Mouse (Mus musculus): ENCODE data around the gene Obscn. TPM values are rescaled to one million over a fixed set of nuclear protein-coding genes. Genes with fewer than 3 reads are reported as not detected.

The Obscn gene
- polyA plus RNA-seq, 1 experiment, result 1.6 TPM

GRCm38 (mm10) chr11:58981541-58982447 lies 154.4 kb downstream of the Obscn start:
- DNase-seq (ENCODE audit: low read depth in 1 of 2, low spot score in 2 of 2), result peak; percentile 76 to 80
- 16% methylated on average over 14 of the region's 14 CpGs for WGBS
- Histone ChIP-seq H3K4me1 (ENCODE audit: control insufficient read depth, insufficient read depth, insufficient read length) (peaks cover 26% of the 10 kb centered on the region; the same call in 1 of the 2 replicates), H3K4me3 (ENCODE audit: extremely low read depth, insufficient read depth, insufficient read length) (no peak overlapping the region; the same call in 1 of the 2 replicates), H3K27me3 (ENCODE audit: control insufficient read depth, insufficient read depth, low read length) (no peaks in the 10 kb centered on the region), H3K36me3 (ENCODE audit: control insufficient read depth, insufficient read depth, low read length) (peaks cover 25% of the 10 kb centered on the region), H3K27ac (ENCODE audit: insufficient read depth, low read length) (peak overlapping the region; percentile 84)
- TF ChIP-seq CTCF (IDR thresholded peaks at IDR 0.05; ENCODE audit: extremely low read depth, insufficient read depth, insufficient read length, insufficient replicate concordance) (peak; percentile 84), POLR2A (IDR thresholded peaks at IDR 0.05; ENCODE audit: low read depth, low read length) (no peak)

DNA sequence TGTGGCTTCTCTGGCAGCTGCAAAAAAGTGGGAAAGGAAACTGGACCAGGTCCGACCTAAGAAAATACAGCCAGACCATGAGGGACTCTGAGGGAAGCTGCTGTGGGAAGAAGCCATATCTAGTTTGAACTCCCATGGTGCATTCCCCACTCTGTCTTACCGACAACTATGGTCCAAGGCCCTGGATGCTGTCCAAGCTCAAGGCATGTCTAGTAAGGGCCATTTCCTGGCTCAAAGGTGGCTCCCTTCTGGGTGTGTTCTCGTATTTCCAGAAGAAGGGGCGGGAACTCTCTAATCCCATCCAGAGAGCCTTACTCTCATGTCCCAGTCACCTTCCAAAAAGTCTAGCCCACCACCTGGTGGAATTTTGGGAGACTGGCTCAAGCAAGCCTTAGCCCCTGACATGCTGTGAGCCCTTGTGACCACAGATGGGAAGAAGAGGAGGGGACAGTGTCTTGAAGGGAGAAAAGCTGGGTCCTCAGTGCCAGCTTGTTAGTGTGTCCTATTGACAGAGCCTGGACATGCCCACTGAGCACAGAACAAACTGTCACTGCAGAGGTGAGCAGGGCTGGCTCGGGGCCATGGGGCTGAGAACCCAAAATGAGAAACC lies 155.7 kb downstream of the Obscn start:
- 73% methylated on average over 5 of the region's 5 CpGs for WGBS
- TF ChIP-seq CTCF (IDR thresholded peaks at IDR 0.05; ENCODE audit: extremely low read depth, insufficient read depth, insufficient read length, insufficient replicate concordance) (no peak), POLR2A (IDR thresholded peaks at IDR 0.05; ENCODE audit: low read depth, low read length) (no peak)

GRCm38 (mm10) chr11:58979661-58980060 lies 156.5 kb downstream of the Obscn start:
- Histone ChIP-seq H3K27ac (ENCODE audit: insufficient read depth, low read length) (no peak overlapping the region), H3K4me3 (ENCODE audit: extremely low read depth, insufficient read depth, insufficient read length) (peak overlapping the region; percentile 25), H3K4me1 (ENCODE audit: control insufficient read depth, insufficient read depth, insufficient read length) (peaks cover 26% of the 10 kb centered on the region; the same call in 1 of the 2 replicates), H3K27me3 (ENCODE audit: control insufficient read depth, insufficient read depth, low read length) (no peaks in the 10 kb centered on the region), H3K36me3 (ENCODE audit: control insufficient read depth, insufficient read depth, low read length) (peaks cover 9% of the 10 kb centered on the region)
- DNase-seq (ENCODE audit: low read depth in 1 of 2, low spot score in 2 of 2), result no peak
- WGBS, result 63% methylated on average over 7 of the region's 7 CpGs
- TF ChIP-seq POLR2A (IDR thresholded peaks at IDR 0.05; ENCODE audit: low read depth, low read length), result no peak
- no peak for TF ChIP-seq CTCF (IDR thresholded peaks at IDR 0.05; ENCODE audit: extremely low read depth, insufficient read depth, insufficient read length, insufficient replicate concordance)

More for the DNA sequence above, 155.7 kb downstream of the Obscn start:
- no peak for DNase-seq (ENCODE audit: low read depth in 1 of 2, low spot score in 2 of 2)
- H3K36me3 ChIP-seq (ENCODE audit: control insufficient read depth, insufficient read depth, low read length), result peaks cover 14% of the 10 kb centered on the region
- no peak overlapping the region for H3K27ac ChIP-seq (ENCODE audit: insufficient read depth, low read length)
- no peaks in the 10 kb centered on the region for H3K27me3 ChIP-seq (ENCODE audit: control insufficient read depth, insufficient read depth, low read length)
- H3K4me3 ChIP-seq (ENCODE audit: extremely low read depth, insufficient read depth, insufficient read length), result no peak overlapping the region
- H3K4me1 ChIP-seq (ENCODE audit: control insufficient read depth, insufficient read depth, insufficient read length), result peaks cover 26% of the 10 kb centered on the region; the same call in 1 of the 2 replicates

- Histone ChIP-seq H3K4me3 (ENCODE audit: extremely low read depth, insufficient read depth, insufficient read length) (peak overlapping the region; percentile 98; the same call in 1 of the 2 replicates), H3K27me3 (ENCODE audit: control insufficient read depth, insufficient read depth, low read length) (no peaks in the 10 kb centered on the region), H3K27ac (ENCODE audit: insufficient read depth, low read length) (no peak overlapping the region), H3K36me3 (ENCODE audit: control insufficient read depth, insufficient read depth, low read length) (peaks cover 6% of the 10 kb centered on the region), H3K4me1 (ENCODE audit: control insufficient read depth, insufficient read depth, insufficient read length) (peaks cover 26% of the 10 kb centered on the region; the same call in 1 of the 2 replicates)
- WGBS, result 37% methylated on average over 3 of the region's 3 CpGs
- TF ChIP-seq CTCF (IDR thresholded peaks at IDR 0.05; ENCODE audit: extremely low read depth, insufficient read depth, insufficient read length, insufficient replicate concordance) (no peak), POLR2A (IDR thresholded peaks at IDR 0.05; ENCODE audit: low read depth, low read length) (no peak)
- DNase-seq (ENCODE audit: low read depth in 1 of 2, low spot score in 2 of 2), result no peak
Measured at GRCm38 (mm10) chr11:58979183-58979582, 157.0 kb downstream of the Obscn start.

DNA sequence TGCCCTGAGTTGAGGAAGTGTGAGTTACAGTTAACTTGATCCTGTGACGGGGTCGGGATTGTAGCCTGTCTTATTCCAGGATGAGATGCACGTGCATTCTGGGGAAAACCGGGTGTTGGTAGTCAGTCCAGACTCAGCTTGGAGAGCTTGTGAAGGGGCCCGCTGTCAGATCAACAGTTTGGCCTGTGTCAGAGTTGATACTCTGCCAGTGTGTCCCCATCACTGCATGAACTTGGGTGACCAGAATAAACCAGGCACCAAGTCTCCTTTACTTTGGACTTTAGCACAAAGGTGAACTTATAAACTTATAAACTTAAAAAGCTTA lies 157.5 kb downstream of the Obscn start:
- peaks cover 3% of the 10 kb centered on the region for H3K36me3 ChIP-seq (ENCODE audit: control insufficient read depth, insufficient read depth, low read length)
- no peak for TF ChIP-seq POLR2A (IDR thresholded peaks at IDR 0.05; ENCODE audit: low read depth, low read length)
- no peak for TF ChIP-seq CTCF (IDR thresholded peaks at IDR 0.05; ENCODE audit: extremely low read depth, insufficient read depth, insufficient read length, insufficient replicate concordance)
- no peak for DNase-seq (ENCODE audit: low read depth in 1 of 2, low spot score in 2 of 2)
- H3K27me3 ChIP-seq (ENCODE audit: control insufficient read depth, insufficient read depth, low read length), result no peaks in the 10 kb centered on the region
- peaks cover 26% of the 10 kb centered on the region; the same call in 1 of the 2 replicates for H3K4me1 ChIP-seq (ENCODE audit: control insufficient read depth, insufficient read depth, insufficient read length)
- peak overlapping the region; percentile 89 for H3K27ac ChIP-seq (ENCODE audit: insufficient read depth, low read length)
- H3K4me3 ChIP-seq (ENCODE audit: extremely low read depth, insufficient read depth, insufficient read length), result peak overlapping the region; percentile 98
- under 1% methylated on average over 5 of the region's 5 CpGs for WGBS

GRCm38 (mm10) chr11:58978027-58978705 lies 158.0 kb downstream of the Obscn start, which contains the start of gene Trim11:
Gene Trim11 (plus strand): TSS chr11:58978093.
- peak within 1 kb of the TSS; percentile 89 for H3K27ac ChIP-seq (ENCODE audit: insufficient read depth, low read length)
- DNase-seq (ENCODE audit: low read depth in 1 of 2, low spot score in 2 of 2), result peak; percentile 53 to 64
- H3K4me1 ChIP-seq (ENCODE audit: control insufficient read depth, insufficient read depth, insufficient read length), result peaks cover 26% of the 10 kb centered on the region; the same call in 1 of the 2 replicates
- TF ChIP-seq CTCF (IDR thresholded peaks at IDR 0.05; ENCODE audit: extremely low read depth, insufficient read depth, insufficient read length, insufficient replicate concordance), result no peak
- peak; percentile 81 for TF ChIP-seq POLR2A (IDR thresholded peaks at IDR 0.05; ENCODE audit: low read depth, low read length)
- H3K27me3 ChIP-seq (ENCODE audit: control insufficient read depth, insufficient read depth, low read length), result no peaks in the 10 kb centered on the region
- H3K36me3 ChIP-seq (ENCODE audit: control insufficient read depth, insufficient read depth, low read length), result peaks cover 2% of the 10 kb centered on the region
- WGBS, result under 1% methylated on average over 64 of the region's 64 CpGs
- H3K4me3 ChIP-seq (ENCODE audit: extremely low read depth, insufficient read depth, insufficient read length), result peak within 1 kb of the TSS; percentile 98

Data from spleen, adult 2 months (tissue).